Mouse (Mus musculus) forebrain, embryonic 15.5 days (tissue): Measurements from ENCODE around the gene Ddx19a. TPM values are rescaled to one million over a fixed set of nuclear protein-coding genes. Genes with fewer than 3 reads are reported as not detected.
"Not testable (repeated sequence)": the region's sequence is repeated elsewhere in the genome, so short reads cannot be mapped to it uniquely, and the experiment has no call there.

ENCODE experiments used
- ATAC-seq: fragments of 200-750 bp; cut with Nextera tagmentation; replicated peaks from 2 replicates; pipeline ENCODE4 v1.8.0; 2017; ENCODE audit warnings: mild to moderate bottlenecking, moderate TSS enrichment, moderate library complexity
- H3K27ac ChIP-seq: fragments of 300-500 bp; sonication (generic); replicated peaks from 2 replicates; pipeline ENCODE4 v1.5.1; 2015; ENCODE audit warnings: mild to moderate bottlenecking, inconsistent platforms
- H3K27me3 ChIP-seq: fragments of 300-500 bp; sonication (generic); 2 replicates; pipeline ENCODE4 v1.6.1; 2015; ENCODE audit warnings: inconsistent platforms
- H3K36me3 ChIP-seq: fragments of 300-500 bp; sonication (generic); 2 replicates; pipeline ENCODE4 v1.6.1; 2015; ENCODE audit warnings: mild to moderate bottlenecking, inconsistent platforms
- H3K4me1 ChIP-seq: fragments of 300-500 bp; sonication (generic); 2 replicates; pipeline ENCODE4 v1.6.1; 2015; ENCODE audit warnings: inconsistent platforms
- H3K4me2 ChIP-seq: fragments of 300-500 bp; sonication (generic); replicated peaks from 2 replicates; pipeline ENCODE4 v1.6.1; 2015; ENCODE audit warnings: mild to moderate bottlenecking, inconsistent platforms
- H3K4me3 ChIP-seq: fragments of 300-500 bp; sonication (generic); 2 replicates; pipeline ENCODE4 v1.5.1; 2015; ENCODE audit warnings: mild to moderate bottlenecking, inconsistent platforms
- H3K9ac ChIP-seq: fragments of 300-500 bp; sonication (generic); replicated peaks from 2 replicates; pipeline ENCODE4 v1.6.1; 2015; ENCODE audit warnings: mild to moderate bottlenecking, inconsistent platforms
- H3K9me3 ChIP-seq: fragments of 300-500 bp; sonication (generic); 2 replicates; pipeline ENCODE4 v1.6.1; 2016; ENCODE audit warnings: inconsistent platforms
- WGBS: fragments of 180-500 bp; shearing (Covaris S2); methylation state at CpG from one replicate; pipeline ENCODE4 v1.1.7; 2015; ENCODE audit warnings: mixed read lengths; 5-methylcytosine and 5-hydroxymethylcytosine counted together
- polyA plus RNA-seq: library from polyadenylated mRNA; unstranded; fragments of >200 nt; fragmentation: Nextera tagmentation; extraction: Ambion mirVana; gene quantifications from 2 replicates; pipeline ENCODE4 v1.2.1, GENCODE M21; 2015

Gene Ddx19a
- polyA plus RNA-seq, 1 experiment from 2014 or later: 13.0 TPM

DNA sequence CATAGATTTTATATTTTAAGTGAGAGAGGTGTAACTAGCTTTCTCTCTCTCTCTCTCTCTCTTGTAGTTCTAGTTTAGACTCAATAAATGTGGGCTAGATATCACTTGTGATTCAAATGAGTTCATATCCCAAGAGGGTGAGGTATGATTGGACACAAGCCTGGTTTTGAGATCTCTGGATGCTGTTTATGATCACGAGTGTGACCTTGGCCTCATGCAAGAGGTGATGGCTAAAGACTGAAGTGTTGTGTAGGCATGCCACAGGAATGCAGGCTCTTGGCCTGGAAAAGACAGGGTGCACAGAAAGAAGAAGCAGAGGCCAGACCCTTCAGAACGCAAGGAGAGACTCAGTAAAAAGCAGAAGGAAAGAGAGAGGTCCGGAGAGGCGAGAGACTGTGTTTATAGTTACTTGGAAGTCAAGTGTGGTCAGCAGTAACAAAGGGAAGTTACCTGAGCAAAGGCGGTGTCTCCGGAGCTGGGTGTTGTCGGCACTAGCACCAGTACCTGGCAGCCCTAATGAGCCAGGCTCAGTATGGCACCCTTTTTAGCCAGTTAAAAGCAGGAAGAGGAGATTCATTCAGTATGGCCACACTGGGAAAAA, 53.2 kb downstream of the Ddx19a start:
- Histone ChIP-seq H3K4me1 (no peaks in the 10 kb centered on the region), H3K4me2 (no peak overlapping the region), H3K27me3 (no peaks in the 10 kb centered on the region), H3K27ac (no peak overlapping the region), H3K4me3 (no peak overlapping the region), H3K36me3 (no peaks in the 10 kb centered on the region), H3K9ac (no peak overlapping the region), H3K9me3 (no peaks in the 10 kb centered on the region)
- no peak for ATAC-seq
- WGBS: 92% methylated on average over 7 of the region's 7 CpGs

DNA sequence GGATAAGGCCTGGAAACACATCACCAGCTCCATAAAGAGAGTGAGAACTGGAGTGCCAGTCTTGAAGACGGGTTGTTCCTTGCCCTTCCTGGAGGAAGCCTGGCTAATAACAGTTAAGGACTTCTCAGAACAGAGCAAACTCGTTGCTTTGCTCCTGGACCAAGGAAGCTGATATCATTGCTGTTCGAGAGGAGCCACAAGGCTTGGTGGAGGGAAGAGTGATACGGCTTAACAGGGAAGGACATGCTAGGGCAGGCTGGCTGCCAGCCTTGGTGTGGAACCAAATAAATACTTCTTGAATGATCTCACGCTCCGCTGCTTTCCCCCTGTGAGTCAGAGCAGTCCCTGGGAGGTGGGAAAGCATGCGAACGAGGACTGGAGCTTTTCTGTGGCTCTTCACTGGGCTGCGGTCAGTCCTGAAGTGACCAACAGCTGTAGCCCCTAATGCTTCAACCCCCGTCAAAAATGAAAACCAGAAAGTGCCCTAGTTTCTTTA, 56.1 kb downstream of the Ddx19a start:
- ATAC-seq: no peak
- Histone ChIP-seq H3K27ac (no peak overlapping the region), H3K4me1 (peaks cover 11% of the 10 kb centered on the region), H3K4me2 (no peak overlapping the region), H3K27me3 (no peaks in the 10 kb centered on the region), H3K9ac (no peak overlapping the region), H3K4me3 (no peak overlapping the region), H3K9me3 (no peaks in the 10 kb centered on the region), H3K36me3 (no peaks in the 10 kb centered on the region)
- 48% methylated on average over 10 of the region's 10 CpGs for WGBS

DNA sequence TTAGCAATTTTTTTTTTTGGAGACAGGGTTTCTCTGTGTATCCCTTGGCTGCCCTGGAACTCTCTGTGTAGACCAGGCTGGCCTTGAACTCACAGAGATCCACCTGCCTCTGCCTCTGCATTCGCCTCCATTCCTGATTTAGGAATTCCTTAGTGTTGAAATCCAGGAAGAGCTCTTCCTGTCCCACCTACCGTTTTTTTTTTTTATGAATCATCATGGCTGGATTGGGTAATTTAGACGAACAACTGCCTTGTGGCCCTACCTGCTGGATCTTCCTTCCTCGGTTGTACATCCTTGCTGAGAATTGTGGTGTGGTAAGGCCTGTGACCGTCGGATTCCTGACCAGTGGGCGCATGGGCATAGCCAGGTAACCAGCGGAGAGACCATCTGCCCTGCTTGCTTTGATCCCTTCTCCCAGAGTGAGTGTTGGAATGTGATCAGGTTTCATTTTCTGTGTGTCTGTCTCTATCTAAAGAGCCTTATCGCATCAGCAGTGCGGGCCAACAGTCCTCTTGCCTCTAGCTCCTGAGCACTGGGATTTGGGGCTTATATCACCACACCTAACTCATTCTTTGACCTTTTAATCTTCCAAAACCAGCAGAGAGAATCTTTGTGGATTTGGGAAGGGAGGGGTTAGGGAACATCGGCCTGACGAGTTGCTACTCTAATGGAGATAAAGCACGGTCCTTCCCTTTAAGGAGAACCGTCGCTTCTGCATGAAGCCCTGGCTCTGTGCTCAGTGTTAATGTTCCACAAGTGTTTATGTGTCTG, 56.7 kb downstream of the Ddx19a start:
- H3K4me3 ChIP-seq: no peak overlapping the region
- no peak for ATAC-seq
- H3K27ac ChIP-seq: no peak overlapping the region
- no peak overlapping the region for H3K9ac ChIP-seq
- no peaks in the 10 kb centered on the region for H3K36me3 ChIP-seq
- no peak overlapping the region for H3K4me2 ChIP-seq
- no peaks in the 10 kb centered on the region for H3K27me3 ChIP-seq
- H3K4me1 ChIP-seq: peaks cover 14% of the 10 kb centered on the region
- 90% methylated on average over 15 of the region's 15 CpGs for WGBS
- no peaks in the 10 kb centered on the region for H3K9me3 ChIP-seq

- H3K27me3 ChIP-seq: no peaks in the 10 kb centered on the region
- H3K4me1 ChIP-seq: peaks cover 14% of the 10 kb centered on the region
- no peak overlapping the region for H3K4me2 ChIP-seq
- no peak overlapping the region for H3K27ac ChIP-seq
- no peak overlapping the region for H3K9ac ChIP-seq
- 67% methylated on average over 6 of the region's 6 CpGs for WGBS
- no peaks in the 10 kb centered on the region for H3K36me3 ChIP-seq
- H3K9me3 ChIP-seq: no peaks in the 10 kb centered on the region
- no peak for ATAC-seq
- no peak overlapping the region for H3K4me3 ChIP-seq
Observed at GRCm38 (mm10) chr8:110938882-110939589, 58.6 kb downstream of the Ddx19a start.

GRCm38 (mm10) chr8:110936217-110936616, 61.4 kb downstream of the Ddx19a start:
- H3K4me2 ChIP-seq: no peak overlapping the region
- no peak overlapping the region for H3K27ac ChIP-seq
- no peak overlapping the region for H3K4me3 ChIP-seq
- ATAC-seq: no peak
- no peak overlapping the region for H3K9ac ChIP-seq
- peaks cover 14% of the 10 kb centered on the region for H3K4me1 ChIP-seq
- H3K27me3 ChIP-seq: no peaks in the 10 kb centered on the region
- 78% methylated on average over 12 of the region's 12 CpGs for WGBS
- no peaks in the 10 kb centered on the region for H3K36me3 ChIP-seq
- no peaks in the 10 kb centered on the region for H3K9me3 ChIP-seq

- Histone ChIP-seq H3K4me2 (no peak overlapping the region), H3K9ac (no peak overlapping the region), H3K4me3 (no peak overlapping the region), H3K27me3 (no peaks in the 10 kb centered on the region), H3K27ac (no peak overlapping the region), H3K9me3 (no peaks in the 10 kb centered on the region), H3K36me3 (no peaks in the 10 kb centered on the region), H3K4me1 (peaks cover 8% of the 10 kb centered on the region; the same call in 1 of the 2 replicates)
- 93% methylated on average over 2 of the region's 2 CpGs for WGBS
- ATAC-seq: no peak
Observed at GRCm38 (mm10) chr8:110933272-110933671, 64.3 kb downstream of the Ddx19a start.

DNA sequence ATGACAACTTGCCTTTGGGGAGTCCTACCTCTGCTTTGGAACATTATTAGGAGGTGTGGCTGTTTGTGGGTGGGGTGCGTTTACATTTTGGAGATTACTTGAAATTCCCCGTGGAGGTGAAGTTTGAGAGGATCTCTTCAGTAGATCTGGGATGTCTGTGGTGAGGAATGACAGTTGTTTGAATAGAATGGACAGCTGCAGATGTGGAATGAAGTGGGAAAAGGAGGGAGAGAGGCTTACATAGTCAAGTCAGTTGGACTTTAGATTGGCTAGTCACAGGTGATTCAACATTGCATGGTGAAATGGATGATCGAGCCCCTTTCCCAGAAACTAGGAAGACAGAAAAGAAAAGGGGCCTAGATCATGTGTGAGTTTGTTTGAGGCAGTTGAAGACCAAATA, 65.2 kb downstream of the Ddx19a start:
- Histone ChIP-seq H3K27me3 (no peaks in the 10 kb centered on the region), H3K4me1 (peaks cover 8% of the 10 kb centered on the region; the same call in 1 of the 2 replicates), H3K9me3 (no peaks in the 10 kb centered on the region), H3K36me3 (no peaks in the 10 kb centered on the region), H3K27ac (no peak overlapping the region), H3K4me2 (no peak overlapping the region), H3K4me3 (no peak overlapping the region), H3K9ac (no peak overlapping the region)
- WGBS: 87% methylated on average over 3 of the region's 3 CpGs
- no peak for ATAC-seq

GRCm38 (mm10) chr8:110931176-110931939, 66.2 kb downstream of the Ddx19a start:
- no peak for ATAC-seq
- H3K9ac ChIP-seq: no peak overlapping the region
- H3K36me3 ChIP-seq: no peaks in the 10 kb centered on the region
- H3K4me1 ChIP-seq: peaks cover 8% of the 10 kb centered on the region
- no peaks in the 10 kb centered on the region for H3K27me3 ChIP-seq
- H3K9me3 ChIP-seq: no peaks in the 10 kb centered on the region
- no peak overlapping the region for H3K4me2 ChIP-seq
- no peak overlapping the region for H3K4me3 ChIP-seq
- no peak overlapping the region for H3K27ac ChIP-seq
- 71% methylated on average over 12 of the region's 12 CpGs for WGBS

DNA sequence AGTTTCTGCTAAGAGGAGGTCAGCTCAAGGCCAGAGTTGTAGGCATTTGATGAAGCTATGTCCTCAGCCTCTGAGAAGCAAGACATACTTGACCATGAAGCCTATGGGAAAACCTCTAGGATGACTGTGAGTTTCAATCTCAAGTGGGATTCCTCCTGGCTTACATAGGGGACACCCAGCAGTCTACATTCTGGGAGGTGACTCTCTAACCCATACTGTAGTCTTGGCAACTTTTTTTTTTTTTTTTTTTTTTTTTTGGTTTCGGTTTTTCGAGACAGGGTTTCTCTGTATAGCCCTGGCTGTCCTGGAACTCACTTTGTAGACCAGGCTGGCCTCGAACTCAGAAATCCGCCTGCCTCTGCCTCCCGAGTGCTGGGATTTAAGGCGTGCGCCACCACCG, 67.9 kb downstream of the Ddx19a start:
- ATAC-seq, H3K4me3 ChIP-seq, H3K9me3 ChIP-seq, H3K9ac ChIP-seq, H3K27ac ChIP-seq, H3K27me3 ChIP-seq, H3K4me2 ChIP-seq, H3K36me3 ChIP-seq: not testable (repeated sequence)
- 97% methylated on average over 8 of the region's 8 CpGs for WGBS
- peaks cover 10% of the 10 kb centered on the region for H3K4me1 ChIP-seq

GRCm38 (mm10) chr8:110929066-110929465, 68.5 kb downstream of the Ddx19a start:
- WGBS: 75% methylated on average over 5 of the region's 5 CpGs
- Histone ChIP-seq H3K9ac (no peak overlapping the region), H3K27me3 (no peaks in the 10 kb centered on the region), H3K27ac (no peak overlapping the region), H3K4me2 (no peak overlapping the region), H3K4me1 (peaks cover 10% of the 10 kb centered on the region), H3K9me3 (no peaks in the 10 kb centered on the region), H3K36me3 (no peaks in the 10 kb centered on the region), H3K4me3 (no peak overlapping the region)
- ATAC-seq: no peak

- Histone ChIP-seq H3K9ac (no peak overlapping the region), H3K9me3 (no peaks in the 10 kb centered on the region), H3K27ac (no peak overlapping the region), H3K4me1 (peaks cover 10% of the 10 kb centered on the region), H3K36me3 (no peaks in the 10 kb centered on the region), H3K4me3 (no peak overlapping the region), H3K27me3 (no peaks in the 10 kb centered on the region), H3K4me2 (no peak overlapping the region)
- WGBS: 87% methylated on average over 7 of the region's 7 CpGs
- ATAC-seq: no peak
Observed at GRCm38 (mm10) chr8:110928435-110928834, 69.2 kb downstream of the Ddx19a start.

DNA sequence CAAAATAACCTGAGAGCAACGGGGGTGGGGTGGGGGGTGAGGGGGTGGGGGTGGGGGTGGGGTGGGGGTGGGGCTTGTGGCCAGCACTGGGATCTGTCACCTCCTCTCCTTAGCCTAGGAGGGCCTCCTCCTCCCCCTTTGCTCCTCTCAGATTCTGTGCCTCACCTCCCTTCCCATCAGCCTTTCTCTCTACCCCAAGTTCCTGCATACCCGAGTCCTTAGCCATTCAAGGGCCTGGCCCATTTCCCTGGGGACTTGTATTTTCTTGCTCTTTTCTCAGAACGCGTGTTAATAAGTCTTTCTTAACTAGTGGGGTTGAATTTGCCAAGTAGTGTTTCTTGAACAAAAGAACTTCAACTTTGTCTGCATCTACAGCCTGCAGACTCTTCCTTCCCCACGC, 70.9 kb downstream of the Ddx19a start:
- Histone ChIP-seq H3K9me3 (no peaks in the 10 kb centered on the region), H3K9ac (no peak overlapping the region), H3K4me1 (peaks cover 13% of the 10 kb centered on the region), H3K4me3 (no peak overlapping the region), H3K27ac (no peak overlapping the region), H3K4me2 (no peak overlapping the region), H3K27me3 (no peaks in the 10 kb centered on the region), H3K36me3 (no peaks in the 10 kb centered on the region)
- no peak for ATAC-seq
- WGBS: 55% methylated on average over 5 of the region's 5 CpGs
